In genomic region chr8:124816866-124817265, GRCm38 (mm10) we compare ENCODE assay signal across 26 mouse cellular contexts. TPM values are rescaled to one million over a fixed set of nuclear protein-coding genes. Genes with fewer than 3 reads are reported as not detected.
"Had no signal": no experiment of that assay in that cellular context is flagged by ENCODE, and none has a peak within 500 bp of the region (broad histone marks: within the 10 kb centered on the region; RNA-seq: fewer than 3 reads in every experiment).

No protein-coding gene starts in this region.

- H3K9ac ChIP-seq: heart, embryonic 12.5 days; hindbrain, embryonic 12.5 days; hindbrain, embryonic 14.5 days; intestine, embryonic 15.5 days; limb, embryonic 12.5 days; liver, embryonic 13.5 days; liver, embryonic 15.5 days had no signal

- DNase-seq: gastrocnemius, postnatal 10 days; gastrocnemius, postnatal 25 days; heart, postnatal 10 days; heart, postnatal 4 days; kidney, postnatal 14 days; kidney, postnatal 4 days; liver; liver, embryonic 13.5 days had no signal

- H3K9me3 ChIP-seq: intestine, embryonic 15.5 days; limb, embryonic 10.5 days; liver, embryonic 15.5 days had no signal

- H3K4me1 ChIP-seq: heart, embryonic 12.5 days; hindbrain, embryonic 10.5 days; hindbrain, embryonic 12.5 days; intestine, embryonic 15.5 days; limb, embryonic 10.5 days; limb, embryonic 12.5 days; liver, embryonic 15.5 days had no signal

- H3K27me3 ChIP-seq: intestine, embryonic 15.5 days; liver, embryonic 13.5 days; liver, embryonic 15.5 days had no signal

- H3K27ac ChIP-seq: gastrocnemius, adult 2 months; heart, embryonic 10.5 days; hindbrain, embryonic 10.5 days; hindbrain, embryonic 12.5 days; hindbrain, embryonic 14.5 days; intestine, embryonic 15.5 days; kidney, postnatal 0 days; layer of hippocampus, adult 2 months; left cerebral cortex, adult 2 months; limb, embryonic 10.5 days; limb, embryonic 12.5 days; liver, embryonic 13.5 days; liver, embryonic 15.5 days had no signal

- H3K4me2 ChIP-seq: heart, embryonic 12.5 days; hindbrain, embryonic 12.5 days; hindbrain, embryonic 14.5 days; intestine, embryonic 15.5 days; limb, embryonic 12.5 days; liver, embryonic 11.5 days; liver, embryonic 13.5 days; liver, embryonic 15.5 days had no signal

- ATAC-seq: hindbrain, embryonic 16.5 days; inflammation-experienced regulatory T-cells, adult 6 months; intestine, embryonic 15.5 days; intestine, postnatal 0 days had no signal

- H3K36me3 ChIP-seq: heart, embryonic 12.5 days; intestine, embryonic 15.5 days; limb, embryonic 10.5 days; limb, embryonic 12.5 days; liver, embryonic 13.5 days; liver, embryonic 15.5 days had no signal

- H3K4me3 ChIP-seq: gastrocnemius, adult 2 months; heart, embryonic 10.5 days; heart, embryonic 12.5 days; hindbrain, embryonic 10.5 days; hindbrain, embryonic 12.5 days; intestine, embryonic 15.5 days; layer of hippocampus, adult 2 months; left cerebral cortex, adult 2 months; limb, embryonic 10.5 days; limb, embryonic 12.5 days; liver, embryonic 13.5 days; liver, embryonic 15.5 days had no signal

RNA-seq across cellular contexts. Expression of gene Trim67, which starts 24.0 kb away (rescaled TPM):
- polyA plus RNA-seq: inflammation-experienced regulatory T-cells, adult 6 months; kidney, embryonic 14.5 days; limb, embryonic 10.5 days had no signal
